Comparison of ENCODE assay signal across 21 mouse cellular contexts in genomic region chr2:51892411-51892901, GRCm38 (mm10). TPM values are rescaled to one million over a fixed set of nuclear protein-coding genes. Genes with fewer than 3 reads are reported as not detected.
DNase-seq lines count a peak whose midpoint lies in the region; ATAC-seq and TF ChIP-seq lines count a peak whose summit lies in the region.
"Had no signal": no experiment of that assay in that cellular context is flagged by ENCODE, and none has a peak within 500 bp of the region (broad histone marks: within the 10 kb centered on the region; RNA-seq: fewer than 3 reads in every experiment).

No protein-coding gene starts in this region.

- no peaks in the 10 kb centered on the region for H3K9me3 ChIP-seq in intestine, embryonic 14.5 days (ENCODE audit: control insufficient read depth, low read length)
- H3K9me3 ChIP-seq in intestine, postnatal 0 days (ENCODE audit: control insufficient read depth): no peaks in the 10 kb centered on the region
- H3K9me3 ChIP-seq in embryonic facial prominence, embryonic 14.5 days (ENCODE audit: control insufficient read depth, low read length): no peaks in the 10 kb centered on the region
- H3K9me3 ChIP-seq in stomach, embryonic 16.5 days (replicated peaks; ENCODE audit: control insufficient read depth, low read length): no peaks in the 10 kb centered on the region
- H3K9me3 ChIP-seq: G1E; limb, embryonic 10.5 days; midbrain, embryonic 13.5 days; neural tube, embryonic 13.5 days had no signal

- no peak for TF ChIP-seq CTCF in intestine, postnatal 0 days (IDR thresholded peaks at IDR 0.05; ENCODE audit: low read depth)

- H3K27me3 ChIP-seq in intestine, embryonic 14.5 days (replicated peaks; ENCODE audit: control insufficient read depth, insufficient read depth, low read length): no peaks in the 10 kb centered on the region
- no peaks in the 10 kb centered on the region for H3K27me3 ChIP-seq in intestine, postnatal 0 days (replicated peaks; ENCODE audit: control insufficient read depth, insufficient read depth, low read length)
- H3K27me3 ChIP-seq in embryonic facial prominence, embryonic 14.5 days (replicated peaks; ENCODE audit: control insufficient read depth, insufficient read depth, low read length): no peaks in the 10 kb centered on the region
- no peaks in the 10 kb centered on the region for H3K27me3 ChIP-seq in stomach, embryonic 16.5 days (ENCODE audit: control insufficient read depth, insufficient read depth, low read length)
- H3K27me3 ChIP-seq: midbrain, embryonic 13.5 days; neural tube, embryonic 13.5 days had no signal

- no peak overlapping the region for H3K9ac ChIP-seq in intestine, embryonic 14.5 days (ENCODE audit: low read length)
- H3K9ac ChIP-seq in intestine, postnatal 0 days (ENCODE audit: low read depth, low read length): no peak overlapping the region
- H3K9ac ChIP-seq in embryonic facial prominence, embryonic 14.5 days (ENCODE audit: low read depth, low read length): no peak overlapping the region
- no peak overlapping the region for H3K9ac ChIP-seq in stomach, embryonic 16.5 days (ENCODE audit: low read length)
- H3K9ac ChIP-seq: midbrain, embryonic 13.5 days; neural tube, embryonic 13.5 days had no signal

- WGBS in intestine, embryonic 14.5 days: 32% methylated on average over 12 of the region's 12 CpGs
- 64% methylated on average over 12 of the region's 12 CpGs for WGBS in intestine, postnatal 0 days
- whole genome bisulfite sequencing in embryonic facial prominence, embryonic 14.5 days: 46% methylated on average over 12 of the region's 12 CpGs
- WGBS in stomach, embryonic 16.5 days: 51% methylated on average over 12 of the region's 12 CpGs

- no peaks in the 10 kb centered on the region for H3K4me1 ChIP-seq in intestine, embryonic 14.5 days (replicated peaks; ENCODE audit: control insufficient read depth, insufficient read depth, low read length)
- H3K4me1 ChIP-seq in intestine, postnatal 0 days (replicated peaks; ENCODE audit: control insufficient read depth, insufficient read depth, low read length): no peaks in the 10 kb centered on the region
- H3K4me1 ChIP-seq in embryonic facial prominence, embryonic 14.5 days (ENCODE audit: control insufficient read depth, insufficient read depth, low read length): 0 out of 2 replicates have a peak, but pooled peaks cover 8% of the 10 kb centered on the region
- no peaks in the 10 kb centered on the region for H3K4me1 ChIP-seq in stomach, embryonic 16.5 days (ENCODE audit: control insufficient read depth, insufficient read depth, low read length)
- H3K4me1 ChIP-seq: limb, embryonic 10.5 days; midbrain, embryonic 13.5 days; neural tube, embryonic 13.5 days had no signal

- H3K4me2 ChIP-seq in intestine, embryonic 14.5 days (ENCODE audit: low read length): no peak overlapping the region
- no peak overlapping the region for H3K4me2 ChIP-seq in intestine, postnatal 0 days (replicated peaks; ENCODE audit: low read depth)
- H3K4me2 ChIP-seq in embryonic facial prominence, embryonic 14.5 days (ENCODE audit: low read depth, low read length): no peak overlapping the region
- peak overlapping the region; percentile 4 for H3K4me2 ChIP-seq in stomach, embryonic 16.5 days (ENCODE audit: low read depth, low read length)
- H3K4me2 ChIP-seq: liver, embryonic 11.5 days; midbrain, embryonic 13.5 days; neural tube, embryonic 13.5 days had no signal

- peak overlapping the region; percentile 29; the same call in 1 of the 2 replicates for H3K27ac ChIP-seq in intestine, embryonic 14.5 days (ENCODE audit: low read depth)
- no peak overlapping the region for H3K27ac ChIP-seq in intestine, postnatal 0 days (ENCODE audit: low read depth, low read length)
- H3K27ac ChIP-seq in embryonic facial prominence, embryonic 14.5 days (replicated peaks; ENCODE audit: low read depth, low read length): peak overlapping the region; percentile 56; the same call in 1 of the 2 replicates
- peak overlapping the region; percentile 32; the same call in 1 of the 2 replicates for H3K27ac ChIP-seq in stomach, embryonic 16.5 days (ENCODE audit: low read length)
- H3K27ac ChIP-seq: heart, adult 2 months; limb, embryonic 10.5 days; midbrain, embryonic 13.5 days; neural tube, embryonic 13.5 days had no signal

- no peak overlapping the region for H3K4me3 ChIP-seq in intestine, embryonic 14.5 days (ENCODE audit: low read depth, low read length)
- H3K4me3 ChIP-seq in intestine, postnatal 0 days (ENCODE audit: low read depth, low read length): no peak overlapping the region
- no peak overlapping the region for H3K4me3 ChIP-seq in embryonic facial prominence, embryonic 14.5 days (ENCODE audit: low read depth, low read length)
- H3K4me3 ChIP-seq in stomach, embryonic 16.5 days (replicated peaks; ENCODE audit: low read length): no peak overlapping the region
- H3K4me3 ChIP-seq: heart, adult 2 months; limb, embryonic 10.5 days; midbrain, embryonic 13.5 days; neural tube, embryonic 13.5 days had no signal

- ATAC-seq in intestine, embryonic 14.5 days (replicated peaks; ENCODE audit: low FRiP score, low TSS enrichment, low read depth): peak; percentile 75; the same call in 1 of the 2 replicates
- no peak for ATAC-seq in intestine, postnatal 0 days
- ATAC-seq in embryonic facial prominence, embryonic 14.5 days (ENCODE audit: low read depth): peak; percentile 63; the same call in 1 of the 2 replicates
- peak; percentile 74; the same call in 1 of the 2 replicates for ATAC-seq in stomach, embryonic 16.5 days (ENCODE audit: insufficient read depth, low FRiP score)
- ATAC-seq: midbrain, embryonic 13.5 days had no signal

- no peak for DNase-seq in intestine, embryonic 14.5 days (ENCODE audit: low spot score)
- DNase-seq in brain, adult 2 months (ENCODE audit: low read depth, low spot score): peak; percentile 12
- peak; percentile 80 for DNase-seq in embryonic facial prominence, embryonic 14.5 days (ENCODE audit: low spot score)
- no peak for DNase-seq in left cerebral cortex, adult 11 months (ENCODE audit: low spot score)
- DNase-seq in layer of hippocampus, postnatal 14 days (ENCODE audit: low spot score in 2 of 2): no peak
- DNase-seq: adrenal gland, postnatal 25 days; cerebellum, adult 18-20 months; cerebellum, postnatal 25 days; heart, adult 2 months; kidney, adult 9 months; kidney, postnatal 36 days; lung, adult 2 months; right cerebral cortex, adult 18-20 months; spleen, adult 18-20 months had no signal

- no peaks in the 10 kb centered on the region for H3K36me3 ChIP-seq in intestine, embryonic 14.5 days (ENCODE audit: control insufficient read depth, insufficient read depth, low read length)
- H3K36me3 ChIP-seq in intestine, postnatal 0 days (ENCODE audit: control insufficient read depth, insufficient read depth): no peaks in the 10 kb centered on the region
- no peaks in the 10 kb centered on the region for H3K36me3 ChIP-seq in embryonic facial prominence, embryonic 14.5 days (ENCODE audit: control insufficient read depth, insufficient read depth, low read length)
- no peaks in the 10 kb centered on the region for H3K36me3 ChIP-seq in stomach, embryonic 16.5 days (ENCODE audit: control insufficient read depth, insufficient read depth, low read length)
- H3K36me3 ChIP-seq: G1E; limb, embryonic 10.5 days; midbrain, embryonic 13.5 days; neural tube, embryonic 13.5 days had no signal

RNA-seq across cellular contexts. Expression of gene Rbm43, which starts 42.5 kb away (rescaled TPM):
- polyA plus RNA-seq in intestine, embryonic 14.5 days (2014; fragmentation: Nextera tagmentation; extraction: Ambion mirVana): 11.9 TPM in 2 replicates
- polyA plus RNA-seq in intestine, postnatal 0 days (2015; fragmentation: Nextera tagmentation; extraction: Ambion mirVana): 5.1 and 5.5 TPM in 2 replicates
- 12.6 and 14.3 TPM in 2 replicates for polyA plus RNA-seq in embryonic facial prominence, embryonic 14.5 days (2014; fragmentation: Nextera tagmentation; extraction: Ambion mirVana)
- polyA plus RNA-seq in stomach, embryonic 16.5 days (2015; fragmentation: Nextera tagmentation; extraction: Ambion mirVana): 15.1 and 16.5 TPM in 2 replicates
- 10 to 100 TPM; 21.7 to 21.8 TPM for total RNA-seq in layer of hippocampus, postnatal 14 days (2021)

Comparison
In these comparisons a context has a peak if more than half of its experiments do, and no peak if none do; other contexts are left out.
1. DNase-seq: peak in brain, adult 2 months (single experiment) and embryonic facial prominence, embryonic 14.5 days (single experiment); none in intestine, embryonic 14.5 days (single experiment), left cerebral cortex, adult 11 months (single experiment) and layer of hippocampus, postnatal 14 days (0 of 2).